Mouse (Mus musculus): ENCODE results near the gene Pknox1. TPM values are rescaled to one million over a fixed set of nuclear protein-coding genes. Genes with fewer than 3 reads are reported as not detected.

The Pknox1 gene
- polyA plus RNA-seq, 1 experiment from 2014 or later, result 39.4 TPM

- Histone ChIP-seq H3K27me3 (replicated peaks; ENCODE audit: control insufficient read depth, insufficient read depth, low read length) (no peaks in the 10 kb centered on the region), H3K36me3 (ENCODE audit: control insufficient read depth, insufficient read depth, low read length) (peaks cover 12% of the 10 kb centered on the region), H3K4me2 (ENCODE audit: low read length) (no peak overlapping the region), H3K4me1 (replicated peaks; ENCODE audit: control insufficient read depth, insufficient read depth, low read length) (no peaks in the 10 kb centered on the region; the same call in 1 of the 2 replicates), H3K4me3 (ENCODE audit: low read depth, low read length) (no peak overlapping the region), H3K9ac (ENCODE audit: low read length) (no peak overlapping the region), H3K9me3 (ENCODE audit: control insufficient read depth, low read length) (no peaks in the 10 kb centered on the region), H3K27ac (ENCODE audit: low read depth) (no peak overlapping the region)
- 49% methylated on average over 8 of the region's 8 CpGs for WGBS
- ATAC-seq (replicated peaks; ENCODE audit: low FRiP score, low TSS enrichment, low read depth), result no peak
- DNase-seq (ENCODE audit: low spot score), result no peak
Observed at GRCm38 (mm10) chr17:31642331-31642730, 77.8 kb downstream of the Pknox1 start.

GRCm38 (mm10) chr17:31642913-31643312 lies 78.4 kb downstream of the Pknox1 start:
- H3K9me3 ChIP-seq (ENCODE audit: control insufficient read depth, low read length), result no peaks in the 10 kb centered on the region
- H3K27ac ChIP-seq (ENCODE audit: low read depth), result no peak overlapping the region
- no peak overlapping the region for H3K4me3 ChIP-seq (ENCODE audit: low read depth, low read length)
- no peak for ATAC-seq (replicated peaks; ENCODE audit: low FRiP score, low TSS enrichment, low read depth)
- DNase-seq (ENCODE audit: low spot score), result no peak
- peaks cover 18% of the 10 kb centered on the region for H3K36me3 ChIP-seq (ENCODE audit: control insufficient read depth, insufficient read depth, low read length)
- no peak overlapping the region for H3K9ac ChIP-seq (ENCODE audit: low read length)
- no peaks in the 10 kb centered on the region for H3K27me3 ChIP-seq (replicated peaks; ENCODE audit: control insufficient read depth, insufficient read depth, low read length)
- no peaks in the 10 kb centered on the region for H3K4me1 ChIP-seq (replicated peaks; ENCODE audit: control insufficient read depth, insufficient read depth, low read length)
- no peak overlapping the region for H3K4me2 ChIP-seq (ENCODE audit: low read length)
- WGBS, result 73% methylated on average over 4 of the region's 4 CpGs

GRCm38 (mm10) chr17:31646199-31647002 lies 81.9 kb downstream of the Pknox1 start:
- no peak overlapping the region for H3K4me3 ChIP-seq (ENCODE audit: low read depth, low read length)
- no peak overlapping the region for H3K4me2 ChIP-seq (ENCODE audit: low read length)
- H3K27ac ChIP-seq (ENCODE audit: low read depth), result no peak overlapping the region
- 91% methylated on average over 5 of the region's 5 CpGs for WGBS
- ATAC-seq (replicated peaks; ENCODE audit: low FRiP score, low TSS enrichment, low read depth) (peak; percentile 40; the same call in 1 of the 2 replicates), DNase-seq (ENCODE audit: low spot score) (no peak)
- no peaks in the 10 kb centered on the region for H3K27me3 ChIP-seq (replicated peaks; ENCODE audit: control insufficient read depth, insufficient read depth, low read length)
- H3K9me3 ChIP-seq (ENCODE audit: control insufficient read depth, low read length), result no peaks in the 10 kb centered on the region
- no peak overlapping the region for H3K9ac ChIP-seq (ENCODE audit: low read length)
- H3K4me1 ChIP-seq (replicated peaks; ENCODE audit: control insufficient read depth, insufficient read depth, low read length), result no peaks in the 10 kb centered on the region
- H3K36me3 ChIP-seq (ENCODE audit: control insufficient read depth, insufficient read depth, low read length), result peaks cover 52% of the 10 kb centered on the region

GRCm38 (mm10) chr17:31652152-31652551 lies 87.6 kb downstream of the Pknox1 start:
- peaks cover 96% of the 10 kb centered on the region for H3K36me3 ChIP-seq (ENCODE audit: control insufficient read depth, insufficient read depth, low read length)
- DNase-seq (ENCODE audit: low spot score) (no peak), ATAC-seq (replicated peaks; ENCODE audit: low FRiP score, low TSS enrichment, low read depth) (no peak)
- no peak overlapping the region for H3K4me3 ChIP-seq (ENCODE audit: low read depth, low read length)
- no peaks in the 10 kb centered on the region for H3K9me3 ChIP-seq (ENCODE audit: control insufficient read depth, low read length)
- H3K27me3 ChIP-seq (replicated peaks; ENCODE audit: control insufficient read depth, insufficient read depth, low read length), result no peaks in the 10 kb centered on the region
- no peak overlapping the region for H3K27ac ChIP-seq (ENCODE audit: low read depth)
- peaks cover 2% of the 10 kb centered on the region for H3K4me1 ChIP-seq (replicated peaks; ENCODE audit: control insufficient read depth, insufficient read depth, low read length)
- H3K9ac ChIP-seq (ENCODE audit: low read length), result no peak overlapping the region
- H3K4me2 ChIP-seq (ENCODE audit: low read length), result no peak overlapping the region
- WGBS, result 86% methylated on average over 14 of the region's 14 CpGs

- Histone ChIP-seq H3K27me3 (replicated peaks; ENCODE audit: control insufficient read depth, insufficient read depth, low read length) (no peaks in the 10 kb centered on the region), H3K4me1 (replicated peaks; ENCODE audit: control insufficient read depth, insufficient read depth, low read length) (peaks cover 7% of the 10 kb centered on the region), H3K27ac (ENCODE audit: low read depth) (no peak overlapping the region), H3K4me3 (ENCODE audit: low read depth, low read length) (no peak overlapping the region), H3K4me2 (ENCODE audit: low read length) (no peak overlapping the region), H3K36me3 (ENCODE audit: control insufficient read depth, insufficient read depth, low read length) (peaks cover 89% of the 10 kb centered on the region), H3K9me3 (ENCODE audit: control insufficient read depth, low read length) (no peaks in the 10 kb centered on the region), H3K9ac (ENCODE audit: low read length) (no peak overlapping the region)
- WGBS, result 73% methylated on average over 6 of the region's 6 CpGs
- DNase-seq (ENCODE audit: low spot score) (no peak), ATAC-seq (replicated peaks; ENCODE audit: low FRiP score, low TSS enrichment, low read depth) (no peak)
Observed at GRCm38 (mm10) chr17:31653277-31653676, 88.7 kb downstream of the Pknox1 start.

- DNase-seq (ENCODE audit: low spot score) (no peak), ATAC-seq (replicated peaks; ENCODE audit: low FRiP score, low TSS enrichment, low read depth) (no peak)
- WGBS, result 78% methylated on average over 4 of the region's 4 CpGs
- H3K4me1 ChIP-seq (replicated peaks; ENCODE audit: control insufficient read depth, insufficient read depth, low read length), result peaks cover 11% of the 10 kb centered on the region
- peaks cover 68% of the 10 kb centered on the region for H3K36me3 ChIP-seq (ENCODE audit: control insufficient read depth, insufficient read depth, low read length)
- no peak overlapping the region for H3K27ac ChIP-seq (ENCODE audit: low read depth)
- no peak overlapping the region for H3K4me3 ChIP-seq (ENCODE audit: low read depth, low read length)
- H3K27me3 ChIP-seq (replicated peaks; ENCODE audit: control insufficient read depth, insufficient read depth, low read length), result no peaks in the 10 kb centered on the region
- H3K9ac ChIP-seq (ENCODE audit: low read length), result no peak overlapping the region
- H3K9me3 ChIP-seq (ENCODE audit: control insufficient read depth, low read length), result no peaks in the 10 kb centered on the region
- H3K4me2 ChIP-seq (ENCODE audit: low read length), result no peak overlapping the region
Observed at GRCm38 (mm10) chr17:31655366-31655765, 90.8 kb downstream of the Pknox1 start.

- no peak overlapping the region for H3K9ac ChIP-seq (ENCODE audit: low read length)
- ATAC-seq (replicated peaks; ENCODE audit: low FRiP score, low TSS enrichment, low read depth), result no peak
- peaks cover 55% of the 10 kb centered on the region for H3K36me3 ChIP-seq (ENCODE audit: control insufficient read depth, insufficient read depth, low read length)
- WGBS, result 89% methylated on average over 5 of the region's 5 CpGs
- DNase-seq (ENCODE audit: low spot score), result no peak
- H3K4me2 ChIP-seq (ENCODE audit: low read length), result no peak overlapping the region
- no peaks in the 10 kb centered on the region for H3K27me3 ChIP-seq (replicated peaks; ENCODE audit: control insufficient read depth, insufficient read depth, low read length)
- H3K4me1 ChIP-seq (replicated peaks; ENCODE audit: control insufficient read depth, insufficient read depth, low read length), result peaks cover 11% of the 10 kb centered on the region
- no peak overlapping the region for H3K4me3 ChIP-seq (ENCODE audit: low read depth, low read length)
- no peaks in the 10 kb centered on the region for H3K9me3 ChIP-seq (ENCODE audit: control insufficient read depth, low read length)
- H3K27ac ChIP-seq (ENCODE audit: low read depth), result no peak overlapping the region
Observed at GRCm38 (mm10) chr17:31656682-31657081, 92.1 kb downstream of the Pknox1 start.

All from intestine, embryonic 14.5 days (tissue).